Mouse (Mus musculus) B cell, adult (primary cell): Measurements from ENCODE around the gene Dennd4a. TPM values are rescaled to one million over a fixed set of nuclear protein-coding genes. Genes with fewer than 3 reads are reported as not detected.

Experiments used
- total RNA-seq: library from RNA; stranded (reverse); gene quantifications from 4 replicates; pipeline ENCODE4 v1.2.4, GENCODE M21; 2023; ENCODE audit not compliant: inconsistent age

The Dennd4a gene
- total RNA-seq = 209 to 252 TPM (median 231 TPM) in 4 replicates

GRCm38 (mm10) chr9:64810822-64811537 is at the start of gene Dennd4a:
Gene Dennd4a, plus strand, starts transcription at chr9:64811340.

DNA sequence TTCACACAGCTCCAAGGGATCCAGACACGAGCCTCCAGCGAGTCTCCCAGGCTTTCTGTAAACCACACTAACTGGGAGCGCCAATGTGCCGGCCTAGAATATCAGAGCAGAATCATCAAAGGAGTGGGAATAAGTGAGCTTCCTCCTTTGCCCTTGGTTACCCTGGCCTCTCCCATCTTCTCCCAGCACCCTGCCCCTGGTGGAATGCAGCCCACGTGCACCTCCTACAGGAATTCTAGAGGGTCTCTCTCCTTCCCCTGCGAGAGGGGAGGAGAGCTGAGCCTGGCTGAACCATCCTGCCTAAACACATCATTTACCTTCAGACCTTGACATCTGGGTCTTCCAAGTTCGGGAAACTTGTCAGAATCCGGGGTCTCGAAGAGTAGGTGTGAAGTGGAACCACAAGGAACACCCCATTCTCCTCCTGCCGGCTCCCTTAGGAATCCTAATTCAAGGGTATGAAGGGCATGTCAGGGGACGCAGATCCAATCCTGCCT is 140.1 kb downstream of the Dennd4a start, which contains the start of gene Slc24a1:
Slc24a1 (minus strand) TSS at position 447 of the 497 bp plus-strand sequence.

DNA sequence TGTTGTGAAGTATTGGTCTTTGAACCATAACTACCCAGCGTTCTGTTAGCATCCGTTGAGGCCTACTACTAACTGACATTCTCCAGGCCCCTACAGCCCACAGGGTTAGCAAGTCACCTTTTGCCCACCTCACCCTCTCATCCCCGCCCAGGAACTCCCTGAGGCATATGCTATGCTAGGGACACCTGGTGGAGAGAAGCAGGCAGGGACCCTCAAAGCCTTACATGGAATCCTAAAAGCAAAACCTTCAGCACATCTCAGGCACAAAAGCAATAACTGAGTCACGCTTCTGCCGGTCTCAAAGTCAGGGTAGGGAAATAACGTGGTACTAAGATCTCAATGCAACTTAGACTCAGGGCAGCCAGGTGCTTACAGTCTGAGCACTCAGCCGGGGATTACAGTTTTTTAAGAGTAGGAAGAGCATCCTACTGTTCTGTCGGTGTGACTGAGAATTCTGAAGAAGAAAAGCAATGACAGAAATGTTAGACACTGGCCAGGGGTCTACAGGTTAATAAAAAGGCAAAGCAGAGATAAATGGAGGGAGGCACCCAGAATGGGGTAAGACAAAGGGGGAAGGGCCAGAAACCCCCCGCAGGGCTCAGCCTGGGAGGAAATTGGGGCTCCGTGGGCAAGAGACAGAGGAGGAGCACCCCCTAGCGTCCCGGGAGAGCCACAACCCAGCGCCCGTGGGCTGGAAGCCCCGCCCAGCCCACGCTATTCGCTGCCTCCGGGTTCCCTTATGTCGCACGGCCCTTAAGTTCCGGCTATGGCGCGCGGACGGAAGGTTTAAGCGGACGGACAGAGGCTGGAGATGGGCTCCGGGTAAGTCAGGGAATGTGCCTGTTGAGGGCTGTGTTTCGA is 149.2 kb downstream of the Dennd4a start, which contains the start of gene Ints14:
Ints14 (plus strand) TSS at position 789 of the 861 bp plus-strand sequence.

Other genes with a start within 250 kb of the Dennd4a start
- 109 to 131 TPM (median 120 TPM) in 4 replicates for gene Rab11a, start 73.6 kb upstream of the Dennd4a start, total RNA-seq
- not detected in 4 replicates for gene Slc24a1, start 140.3 kb downstream of the Dennd4a start, total RNA-seq
- gene Ints14, start 149.6 kb downstream of the Dennd4a start, total RNA-seq = 27.1 to 37.6 TPM (median 32.7 TPM) in 4 replicates
- 19.8 to 23.2 TPM (median 20.2 TPM) in 4 replicates for gene Hacd3, start 210.4 kb downstream of the Dennd4a start, total RNA-seq
- gene Dpp8, start 221.1 kb downstream of the Dennd4a start, total RNA-seq = 84.4 to 90.4 TPM (median 86.0 TPM) in 4 replicates